ENCODE assay signal across 8 mouse cellular contexts in the genomic region with DNA sequence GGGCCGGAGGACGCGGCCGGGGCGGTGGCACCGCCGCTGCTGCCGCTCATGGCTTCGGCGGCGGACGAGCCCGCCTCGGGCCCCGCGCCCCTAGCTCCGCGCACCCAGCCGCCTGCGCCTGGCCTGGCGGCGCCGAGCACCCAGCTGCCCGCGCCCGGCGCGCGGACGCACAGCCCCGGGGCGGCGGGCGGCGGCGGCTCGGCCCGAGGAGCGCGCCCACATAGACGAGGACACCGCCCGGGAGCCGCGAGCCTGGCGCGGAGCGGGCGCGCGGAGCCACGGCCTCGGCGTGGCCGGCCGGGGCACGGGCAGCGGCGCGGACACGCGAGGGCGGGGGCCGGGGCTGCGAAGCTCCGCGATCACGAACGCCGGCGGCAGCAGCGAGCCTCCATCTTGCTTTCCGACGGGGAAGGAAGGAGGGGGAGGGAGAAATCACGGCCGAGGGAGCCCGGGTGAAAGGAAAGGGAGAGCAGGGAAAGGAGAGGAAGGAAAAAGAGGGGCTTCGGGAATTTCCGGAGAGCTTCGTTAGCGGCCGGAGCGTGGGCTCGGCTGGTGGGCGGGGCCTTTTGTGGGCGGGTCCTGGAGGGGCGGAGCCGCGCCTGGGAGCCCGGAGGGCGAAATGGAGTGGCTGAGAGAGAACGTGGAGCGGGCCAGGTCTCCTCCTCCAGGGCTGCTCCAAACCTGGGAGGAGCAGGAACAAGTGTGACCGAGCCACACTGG. TPM values are rescaled to one million over a fixed set of nuclear protein-coding genes. Genes with fewer than 3 reads are reported as not detected.
DNase-seq lines count a peak whose midpoint lies in the region; ATAC-seq lines count a peak whose summit lies in the region.

A gene (minus strand): TSS at position 402 of the 720 bp plus-strand sequence.

- H3K36me3 ChIP-seq in hindbrain, embryonic 15.5 days, result no peaks in the 10 kb centered on the region

- DNase-seq in R1 (ENCODE audit: low read depth, low spot score), result peak; percentile 92
- DNase-seq in cerebellum, postnatal 10 days, result peak; percentile 100
- peak; percentile 98 for DNase-seq in gastrocnemius, adult 18-20 months (ENCODE audit: low spot score)
- peak; percentile 97 for DNase-seq in layer of hippocampus, postnatal 36 days
- DNase-seq in lung, postnatal 25 days (ENCODE audit: low spot score), result peak; percentile 97
- DNase-seq in retina, adult 2 months (ENCODE audit: low read depth, low spot score), result peak; percentile 70
- peak; percentile 90 for DNase-seq in thymus, postnatal 25 days

- no peaks in the 10 kb centered on the region for H3K27me3 ChIP-seq in hindbrain, embryonic 15.5 days

- WGBS in hindbrain, embryonic 15.5 days, result under 1% methylated on average over 87 of the region's 94 CpGs

- H3K27ac ChIP-seq in hindbrain, embryonic 15.5 days (replicated peaks), result peak within 1 kb of the TSS; percentile 98

- H3K9me3 ChIP-seq in hindbrain, embryonic 15.5 days, result no peaks in the 10 kb centered on the region

- H3K9ac ChIP-seq in hindbrain, embryonic 15.5 days, result peak within 1 kb of the TSS; percentile 93

- peaks cover 43% of the 10 kb centered on the region for H3K4me1 ChIP-seq in hindbrain, embryonic 15.5 days (replicated peaks)

- peak within 1 kb of the TSS; percentile 70 for H3K4me2 ChIP-seq in hindbrain, embryonic 15.5 days

- H3K4me3 ChIP-seq in hindbrain, embryonic 15.5 days, result peak within 1 kb of the TSS; percentile 75

- peak; percentile 97 for ATAC-seq in hindbrain, embryonic 15.5 days (ENCODE audit: low FRiP score, low read depth)

RNA-seq across cellular contexts. Expression of the gene that starts here (rescaled TPM):
- 10 to 100 TPM; 21.1 to 33.0 TPM for total RNA-seq in gastrocnemius, adult 18-20 months (2021)
- 33.3 and 36.2 TPM in 2 replicates for polyA plus RNA-seq in hindbrain, embryonic 15.5 days (2015; fragmentation: Nextera tagmentation; extraction: Ambion mirVana)
- total RNA-seq in layer of hippocampus, postnatal 36 days (2021), result 100 to 1,000 TPM; 266 to 349 TPM

Comparison
In these comparisons a context has a peak if more than half of its experiments do, and no peak if none do; other contexts are left out.
1. Peak in every context shown above with its lines: DNase-seq, ATAC-seq, H3K4me3 ChIP-seq and H3K27ac ChIP-seq.
2. RNA of the gene that starts here (total RNA-seq): 266 to 349 TPM in layer of hippocampus, postnatal 36 days; 21.1 to 33.0 TPM in gastrocnemius, adult 18-20 months; every median in the first group is over 4 times any median in the second.